Mouse (Mus musculus): ENCODE data around the gene Fnbp1. TPM values are rescaled to one million over a fixed set of nuclear protein-coding genes. Genes with fewer than 3 reads are reported as not detected.

Gene Fnbp1
- polyA plus RNA-seq, 1 experiment from 2014 or later, result 21.1 TPM

GRCm38 (mm10) chr2:31164841-31165455 is 23.1 kb upstream of the Fnbp1 start:
- 28% methylated on average over 5 of the region's 5 CpGs for WGBS
- DNase-seq, result peak; percentile 74
- H3K9ac ChIP-seq, result no peak overlapping the region

GRCm38 (mm10) chr2:31163361-31164118 is 21.7 kb upstream of the Fnbp1 start:
- Histone ChIP-seq H3K36me3 (ENCODE audit: insufficient read depth) (peaks cover 19% of the 10 kb centered on the region; the same call in 1 of the 2 replicates), H3K9ac (no peak overlapping the region), H3K9me3 (ENCODE audit: low read depth, low read length) (no peaks in the 10 kb centered on the region), H3K4me2 (no peak overlapping the region), H3K4me1 (ENCODE audit: insufficient read depth) (peaks cover 6% of the 10 kb centered on the region; the same call in 1 of the 2 replicates), H3K4me3 (ENCODE audit: low read depth, low read length) (no peak overlapping the region), H3K27ac (ENCODE audit: low read depth) (peak overlapping the region; percentile 82), H3K27me3 (ENCODE audit: insufficient read depth, low read length) (no peaks in the 10 kb centered on the region)
- DNase-seq, result no peak
- ATAC-seq (ENCODE audit: insufficient read depth), result no peak
- 66% methylated on average over 11 of the region's 11 CpGs for WGBS
- no peak for TF ChIP-seq CTCF (IDR thresholded peaks at IDR 0.05; ENCODE audit: low read depth)

More at GRCm38 (mm10) chr2:31164841-31165455, 23.1 kb upstream of the Fnbp1 start:
- Histone ChIP-seq H3K27me3 (ENCODE audit: insufficient read depth, low read length) (no peaks in the 10 kb centered on the region), H3K4me3 (ENCODE audit: low read depth, low read length) (no peak overlapping the region), H3K4me1 (ENCODE audit: insufficient read depth) (peaks cover 6% of the 10 kb centered on the region; the same call in 1 of the 2 replicates), H3K36me3 (ENCODE audit: insufficient read depth) (peaks cover 32% of the 10 kb centered on the region), H3K4me2 (no peak overlapping the region), H3K27ac (ENCODE audit: low read depth) (peak overlapping the region; percentile 82), H3K9me3 (ENCODE audit: low read depth, low read length) (no peaks in the 10 kb centered on the region)
- ATAC-seq (ENCODE audit: insufficient read depth), result peak; percentile 74
- no peak for TF ChIP-seq CTCF (IDR thresholded peaks at IDR 0.05; ENCODE audit: low read depth)

GRCm38 (mm10) chr2:31161620-31162019 is 19.8 kb upstream of the Fnbp1 start:
- no peak for ATAC-seq (ENCODE audit: insufficient read depth)

GRCm38 (mm10) chr2:31160147-31160920 is 18.5 kb upstream of the Fnbp1 start:
- Histone ChIP-seq H3K27me3 (ENCODE audit: insufficient read depth, low read length) (no peaks in the 10 kb centered on the region), H3K4me1 (ENCODE audit: insufficient read depth) (peaks cover 6% of the 10 kb centered on the region; the same call in 1 of the 2 replicates), H3K27ac (ENCODE audit: low read depth) (no peak overlapping the region), H3K9me3 (ENCODE audit: low read depth, low read length) (no peaks in the 10 kb centered on the region), H3K9ac (no peak overlapping the region), H3K4me3 (ENCODE audit: low read depth, low read length) (no peak overlapping the region), H3K4me2 (no peak overlapping the region), H3K36me3 (ENCODE audit: insufficient read depth) (peaks cover 7% of the 10 kb centered on the region; the same call in 1 of the 2 replicates)
- no peak for ATAC-seq (ENCODE audit: insufficient read depth)
- WGBS, result 85% methylated on average over 10 of the region's 10 CpGs
- DNase-seq, result no peak
- TF ChIP-seq CTCF (IDR thresholded peaks at IDR 0.05; ENCODE audit: low read depth), result no peak

More at GRCm38 (mm10) chr2:31161620-31162019, 19.8 kb upstream of the Fnbp1 start:
- TF ChIP-seq CTCF (IDR thresholded peaks at IDR 0.05; ENCODE audit: low read depth), result no peak
- DNase-seq, result no peak
- Histone ChIP-seq H3K4me3 (ENCODE audit: low read depth, low read length) (no peak overlapping the region), H3K27ac (ENCODE audit: low read depth) (no peak overlapping the region), H3K27me3 (ENCODE audit: insufficient read depth, low read length) (no peaks in the 10 kb centered on the region), H3K9ac (no peak overlapping the region), H3K36me3 (ENCODE audit: insufficient read depth) (peaks cover 7% of the 10 kb centered on the region; the same call in 1 of the 2 replicates), H3K4me2 (no peak overlapping the region), H3K4me1 (ENCODE audit: insufficient read depth) (peaks cover 6% of the 10 kb centered on the region; the same call in 1 of the 2 replicates), H3K9me3 (ENCODE audit: low read depth, low read length) (no peaks in the 10 kb centered on the region)
- 91% methylated on average over 4 of the region's 4 CpGs for WGBS

- Histone ChIP-seq H3K4me2 (no peak overlapping the region), H3K36me3 (ENCODE audit: insufficient read depth) (peaks cover 7% of the 10 kb centered on the region; the same call in 1 of the 2 replicates), H3K9me3 (ENCODE audit: low read depth, low read length) (no peaks in the 10 kb centered on the region), H3K4me1 (ENCODE audit: insufficient read depth) (no peaks in the 10 kb centered on the region), H3K4me3 (ENCODE audit: low read depth, low read length) (no peak overlapping the region), H3K27ac (ENCODE audit: low read depth) (no peak overlapping the region), H3K27me3 (ENCODE audit: insufficient read depth, low read length) (no peaks in the 10 kb centered on the region), H3K9ac (no peak overlapping the region)
- WGBS, result 82% methylated on average over 3 of the region's 3 CpGs
- ATAC-seq (ENCODE audit: insufficient read depth) (no peak), DNase-seq (no peak)
- TF ChIP-seq CTCF (IDR thresholded peaks at IDR 0.05; ENCODE audit: low read depth), result no peak
Observed at GRCm38 (mm10) chr2:31156846-31157245, 15.0 kb upstream of the Fnbp1 start.

- peak within 1 kb of the TSS; percentile 84 for H3K9ac ChIP-seq
- WGBS, result under 1% methylated on average over 53 of the region's 53 CpGs
- ATAC-seq (ENCODE audit: insufficient read depth), result peak; percentile 92
Observed at GRCm38 (mm10) chr2:31151892-31152812, 10.3 kb upstream of the Fnbp1 start, which contains the start of gene Gpr107. TSS of gene Gpr107 (plus strand) at chr2:31152316.

More at GRCm38 (mm10) chr2:31151892-31152812, 10.3 kb upstream of the Fnbp1 start, which contains the start of gene Gpr107:
- H3K27ac ChIP-seq (ENCODE audit: low read depth), result peak within 1 kb of the TSS; percentile 75
- no peaks in the 10 kb centered on the region for H3K27me3 ChIP-seq (ENCODE audit: insufficient read depth, low read length)
- peak; percentile 93 for DNase-seq
- peak within 1 kb of the TSS; percentile 98 for H3K4me3 ChIP-seq (ENCODE audit: low read depth, low read length)
- H3K9me3 ChIP-seq (ENCODE audit: low read depth, low read length), result no peaks in the 10 kb centered on the region
- no peak for TF ChIP-seq CTCF (IDR thresholded peaks at IDR 0.05; ENCODE audit: low read depth)
- peaks cover 11% of the 10 kb centered on the region for H3K36me3 ChIP-seq (ENCODE audit: insufficient read depth)
- H3K4me2 ChIP-seq, result peak within 1 kb of the TSS; percentile 74
- H3K4me1 ChIP-seq (ENCODE audit: insufficient read depth), result 0 out of 2 replicates have a peak, but pooled peaks cover 5% of the 10 kb centered on the region
